Mouse (Mus musculus) embryonic facial prominence, embryonic 15.5 days (tissue): ENCODE data around the gene Fam25c. TPM values are rescaled to one million over a fixed set of nuclear protein-coding genes. Genes with fewer than 3 reads are reported as not detected.

Source experiments
- ATAC-seq: fragments of 200-750 bp; cut with Nextera tagmentation; 2 replicates; pipeline ENCODE4 v1.8.0; 2017; ENCODE audit warnings: low read depth, moderate TSS enrichment; ENCODE audit not compliant: insufficient number of reproducible peaks, low FRiP score, low TSS enrichment
- H3K27ac ChIP-seq: fragments of 300-500 bp; sonication (generic); replicated peaks from 2 replicates; pipeline ENCODE4 v1.5.1; 2015; ENCODE audit warnings: mild to moderate bottlenecking, inconsistent platforms
- H3K27me3 ChIP-seq: fragments of 300-500 bp; sonication (generic); 2 replicates; pipeline ENCODE4 v1.6.1; 2015; ENCODE audit warnings: inconsistent platforms
- H3K36me3 ChIP-seq: fragments of 300-500 bp; sonication (generic); 2 replicates; pipeline ENCODE4 v1.6.1; 2015; ENCODE audit warnings: mild to moderate bottlenecking, inconsistent platforms
- H3K4me1 ChIP-seq: fragments of 300-500 bp; sonication (generic); 2 replicates; pipeline ENCODE4 v1.6.1; 2015; ENCODE audit warnings: inconsistent platforms
- H3K4me2 ChIP-seq: fragments of 300-500 bp; sonication (generic); replicated peaks from 2 replicates; pipeline ENCODE4 v1.6.1; 2015; ENCODE audit warnings: mild to moderate bottlenecking, inconsistent platforms
- H3K4me3 ChIP-seq: fragments of 300-500 bp; sonication (generic); replicated peaks from 2 replicates; pipeline ENCODE4 v1.5.1; 2015; ENCODE audit warnings: mild to moderate bottlenecking, inconsistent platforms
- H3K9ac ChIP-seq: fragments of 300-500 bp; sonication (generic); 2 replicates; pipeline ENCODE4 v1.6.1; 2015; ENCODE audit warnings: inconsistent platforms
- H3K9me3 ChIP-seq: fragments of 300-500 bp; sonication (generic); replicated peaks from 2 replicates; pipeline ENCODE4 v1.6.1; 2016; ENCODE audit warnings: inconsistent platforms
- WGBS: fragments of 180-500 bp; shearing (Covaris S2); methylation state at CpG from one replicate; pipeline ENCODE4 v1.1.7; 2015; 5-methylcytosine and 5-hydroxymethylcytosine counted together
- polyA plus RNA-seq: library from polyadenylated mRNA; unstranded; fragments of >200 nt; fragmentation: Nextera tagmentation; extraction: Ambion mirVana; gene quantifications from 2 replicates; pipeline ENCODE4 v1.2.1, GENCODE M21; 2015

Gene Fam25c
- polyA plus RNA-seq, 1 experiment from 2014 or later: 154 TPM

DNA sequence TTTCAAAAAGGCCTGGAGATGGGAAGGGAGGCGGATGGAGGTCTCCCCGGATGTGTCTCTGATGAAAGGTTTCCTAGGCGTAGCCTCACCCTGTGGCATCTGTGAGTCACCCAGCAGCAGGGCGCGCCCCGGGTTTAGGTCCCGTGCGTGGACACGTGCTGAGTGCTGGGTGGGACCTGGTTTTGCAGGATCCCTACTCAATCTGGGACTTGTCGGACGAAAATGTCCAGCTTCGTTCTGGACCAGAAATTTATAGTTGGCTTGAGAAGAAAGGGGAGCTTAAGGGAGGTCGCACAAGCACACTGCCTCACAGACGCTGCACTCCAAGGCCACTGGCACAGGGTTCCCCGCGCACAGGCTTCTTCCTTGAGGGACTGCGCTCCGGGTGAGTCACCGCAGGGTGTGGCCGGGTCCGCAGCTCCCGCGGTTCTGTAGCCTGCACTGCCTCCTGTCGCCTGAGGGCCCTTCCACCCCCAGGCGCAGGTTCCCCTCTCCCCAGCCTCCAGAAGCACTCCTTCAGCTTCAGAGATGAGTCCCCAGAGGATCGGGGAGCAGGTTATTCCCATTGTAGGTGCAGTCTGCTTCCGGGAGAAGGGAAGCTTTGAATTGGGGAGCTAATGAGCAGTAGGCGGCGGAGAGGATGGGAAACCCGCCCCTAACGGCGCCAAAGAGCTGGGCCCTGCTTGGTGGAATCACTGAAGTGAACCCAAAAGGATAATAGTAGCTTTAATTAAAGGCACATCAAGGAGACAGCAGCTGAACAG, 8.4 kb upstream of the Fam25c start:
- H3K9me3 ChIP-seq: no peaks in the 10 kb centered on the region
- under 1% methylated on average over 32 of the region's 32 CpGs for WGBS
- peak overlapping the region; percentile 59 for H3K27ac ChIP-seq
- H3K4me2 ChIP-seq: peak overlapping the region; percentile 65
- H3K36me3 ChIP-seq: no peaks in the 10 kb centered on the region
- H3K4me1 ChIP-seq: peaks cover 18% of the 10 kb centered on the region
- H3K4me3 ChIP-seq: peak overlapping the region; percentile 40
- H3K27me3 ChIP-seq: no peaks in the 10 kb centered on the region; the same call in 1 of the 2 replicates
- H3K9ac ChIP-seq: peak overlapping the region; percentile 21; the same call in 1 of the 2 replicates
- ATAC-seq: peak; percentile 85

DNA sequence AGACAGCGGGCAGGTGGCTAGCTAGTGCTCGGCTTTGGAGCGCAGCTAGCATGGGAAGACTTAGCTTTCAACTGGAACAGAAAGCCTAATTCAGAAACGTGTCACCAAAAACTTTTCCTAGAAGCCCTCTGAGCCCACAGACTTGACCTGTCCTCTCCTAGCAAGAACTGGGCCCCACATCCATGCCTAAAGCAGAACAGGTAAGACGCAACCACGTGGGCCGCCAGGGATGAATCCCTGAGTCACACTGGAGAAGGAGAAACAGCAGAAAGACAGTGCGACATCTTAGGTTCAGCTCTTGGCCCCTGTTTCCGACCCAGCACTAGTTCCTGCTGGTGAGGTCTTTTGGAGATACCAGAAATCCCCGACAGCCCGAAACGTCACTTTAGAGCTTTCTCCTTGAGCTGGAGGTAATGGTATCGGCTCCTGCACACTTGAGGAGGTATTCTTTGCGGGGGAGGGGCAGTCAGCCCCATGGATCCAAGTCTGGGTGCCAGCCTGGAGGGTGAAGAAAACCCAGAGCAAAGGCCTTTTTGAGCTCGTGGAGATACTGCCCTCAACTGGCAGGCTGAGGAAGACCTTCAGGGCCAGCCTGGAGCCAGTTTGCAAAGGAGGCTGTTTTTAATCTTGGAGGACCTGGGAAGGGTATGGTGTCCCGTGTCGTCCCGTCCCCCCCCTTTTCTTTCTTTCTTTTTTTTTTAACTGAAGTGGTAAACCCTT, 7.7 kb upstream of the Fam25c start:
- Histone ChIP-seq H3K9ac (no peak overlapping the region), H3K27me3 (no peaks in the 10 kb centered on the region; the same call in 1 of the 2 replicates), H3K4me1 (peaks cover 18% of the 10 kb centered on the region), H3K4me2 (peak overlapping the region; percentile 65), H3K4me3 (peak overlapping the region; percentile 40), H3K27ac (0 out of 2 replicates have a peak overlapping the region, but pooled peaks have one; percentile 39), H3K36me3 (no peaks in the 10 kb centered on the region), H3K9me3 (no peaks in the 10 kb centered on the region)
- 29% methylated on average over 18 of the region's 18 CpGs for WGBS
- ATAC-seq: peak; percentile 44; the same call in 1 of the 2 replicates

DNA sequence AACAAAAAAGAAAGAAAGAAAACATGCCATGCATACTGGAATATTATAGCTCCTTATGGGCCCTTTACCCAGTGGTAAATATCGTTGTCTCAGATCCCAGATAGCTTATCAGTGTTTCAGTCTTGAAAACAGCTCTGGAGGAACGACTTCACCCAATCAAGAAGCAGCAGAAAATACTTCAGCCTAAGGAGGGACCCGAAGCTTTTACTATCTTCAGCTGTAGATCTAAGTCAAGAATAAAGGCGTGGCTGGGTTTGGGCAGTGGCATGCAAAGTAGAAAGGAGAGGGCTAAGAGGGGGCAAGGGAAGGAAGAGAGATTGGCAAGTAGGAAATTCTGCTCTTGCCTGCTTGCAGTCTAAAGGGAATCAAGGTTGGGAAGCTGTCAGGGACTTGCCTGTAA, 6.9 kb upstream of the Fam25c start:
- H3K27ac ChIP-seq: no peak overlapping the region
- ATAC-seq: no peak
- no peak overlapping the region for H3K9ac ChIP-seq
- no peaks in the 10 kb centered on the region; the same call in 1 of the 2 replicates for H3K27me3 ChIP-seq
- H3K4me2 ChIP-seq: no peak overlapping the region
- H3K4me3 ChIP-seq: no peak overlapping the region
- no peaks in the 10 kb centered on the region for H3K36me3 ChIP-seq
- 64% methylated on average over 4 of the region's 4 CpGs for WGBS
- peaks cover 18% of the 10 kb centered on the region for H3K4me1 ChIP-seq
- H3K9me3 ChIP-seq: no peaks in the 10 kb centered on the region

DNA sequence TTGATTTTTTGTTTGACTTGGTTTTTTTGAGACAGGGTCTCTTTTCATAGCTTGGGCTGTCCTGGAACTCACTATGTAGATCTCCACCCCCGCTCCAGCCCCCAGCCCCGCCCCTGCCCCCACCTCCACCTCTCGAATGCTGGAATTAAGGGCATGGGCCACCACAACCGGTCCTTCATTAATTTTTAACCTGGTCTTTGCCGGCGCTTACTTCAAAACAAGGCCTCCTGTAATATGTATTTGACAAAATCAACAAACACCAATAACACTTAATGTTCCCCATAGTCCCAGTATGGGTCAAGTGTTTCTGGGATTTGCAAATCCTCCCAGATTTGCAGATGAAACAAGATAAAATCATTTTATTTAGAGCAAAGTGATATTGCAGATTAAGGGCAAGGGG, 5.0 kb upstream of the Fam25c start:
- 53% methylated on average over 6 of the region's 6 CpGs for WGBS
- Histone ChIP-seq H3K4me1 (peaks cover 18% of the 10 kb centered on the region), H3K27me3 (no peaks in the 10 kb centered on the region; the same call in 1 of the 2 replicates), H3K9ac (no peak overlapping the region), H3K36me3 (no peaks in the 10 kb centered on the region), H3K9me3 (no peaks in the 10 kb centered on the region), H3K4me3 (no peak overlapping the region), H3K4me2 (no peak overlapping the region), H3K27ac (no peak overlapping the region)
- ATAC-seq: no peak

DNA sequence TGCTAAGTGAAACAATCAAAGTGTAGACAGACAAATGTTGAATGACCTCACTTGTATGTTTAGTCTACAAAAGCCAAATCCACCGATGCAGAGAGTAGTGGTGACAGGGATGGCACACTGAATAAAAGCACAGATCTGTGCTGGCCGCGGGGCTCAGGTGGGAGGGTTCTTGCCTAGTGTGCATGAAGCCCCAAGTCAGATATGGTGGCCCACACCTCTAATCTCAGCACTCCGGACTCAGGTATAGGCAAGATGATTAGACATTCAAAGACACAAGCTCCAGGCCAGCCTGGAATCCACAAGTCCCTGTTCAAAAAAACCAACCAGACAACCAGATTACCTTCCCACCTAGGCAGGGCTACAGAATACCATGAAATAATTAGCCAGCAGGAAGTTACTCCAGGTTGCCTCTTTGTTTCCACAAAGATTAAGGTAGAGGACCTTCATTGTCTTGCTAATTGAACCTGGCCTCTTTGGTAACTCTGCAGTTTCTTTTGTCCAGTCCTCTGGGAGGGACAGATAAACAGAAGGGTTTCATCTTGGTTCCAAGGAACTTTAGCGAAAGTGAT, 4.5 kb upstream of the Fam25c start:
- H3K9ac ChIP-seq: no peak overlapping the region
- H3K4me3 ChIP-seq: no peak overlapping the region
- H3K27me3 ChIP-seq: no peaks in the 10 kb centered on the region; the same call in 1 of the 2 replicates
- H3K27ac ChIP-seq: no peak overlapping the region
- no peaks in the 10 kb centered on the region for H3K36me3 ChIP-seq
- no peak overlapping the region for H3K4me2 ChIP-seq
- no peak for ATAC-seq
- peaks cover 18% of the 10 kb centered on the region for H3K4me1 ChIP-seq
- H3K9me3 ChIP-seq: no peaks in the 10 kb centered on the region
- WGBS: 33% methylated on average over 5 of the region's 5 CpGs

DNA sequence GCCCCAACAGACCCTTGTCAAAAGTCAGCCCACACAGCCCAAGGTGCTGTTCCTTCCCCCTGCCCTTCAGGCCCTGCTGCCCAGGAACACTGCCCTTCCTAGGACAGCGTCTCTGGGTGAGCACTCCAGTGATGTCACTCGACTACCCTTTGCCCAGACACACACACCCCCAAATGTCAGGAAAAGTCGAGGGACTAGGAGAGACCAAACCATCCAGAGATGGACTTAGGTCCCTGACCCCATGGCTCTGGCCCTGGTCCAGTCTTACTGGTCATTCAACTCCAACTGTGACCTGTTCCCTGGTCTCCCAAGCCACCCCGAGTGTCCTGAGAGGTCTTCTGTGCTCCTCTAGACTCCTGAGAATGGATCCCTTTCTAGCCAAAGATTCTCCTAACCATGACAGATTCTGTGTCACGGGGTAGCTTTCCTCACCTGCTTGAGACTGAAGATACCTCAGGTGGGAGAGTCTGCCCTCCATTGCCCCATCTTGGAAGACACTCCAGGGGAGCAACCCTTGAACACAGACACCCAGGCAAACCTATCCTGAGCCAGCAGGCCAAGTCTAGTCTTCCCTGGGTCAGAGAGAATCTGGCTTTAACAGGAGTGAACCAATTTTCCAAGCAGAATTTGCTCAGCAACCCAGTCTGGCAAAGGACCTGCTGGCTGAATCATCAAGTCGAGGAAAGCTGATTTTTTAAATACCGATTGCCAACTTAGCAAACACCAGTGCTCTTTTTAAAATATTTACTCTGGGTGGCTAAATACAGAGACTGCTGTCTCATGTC, 2.6 kb upstream of the Fam25c start:
- Histone ChIP-seq H3K9me3 (no peaks in the 10 kb centered on the region), H3K4me1 (0 out of 2 replicates have a peak, but pooled peaks cover 2% of the 10 kb centered on the region), H3K27me3 (no peaks in the 10 kb centered on the region; the same call in 1 of the 2 replicates), H3K27ac (no peak overlapping the region), H3K4me2 (no peak overlapping the region), H3K36me3 (no peaks in the 10 kb centered on the region), H3K9ac (no peak overlapping the region), H3K4me3 (no peak overlapping the region)
- ATAC-seq: no peak
- WGBS: 79% methylated on average over 7 of the region's 7 CpGs

DNA sequence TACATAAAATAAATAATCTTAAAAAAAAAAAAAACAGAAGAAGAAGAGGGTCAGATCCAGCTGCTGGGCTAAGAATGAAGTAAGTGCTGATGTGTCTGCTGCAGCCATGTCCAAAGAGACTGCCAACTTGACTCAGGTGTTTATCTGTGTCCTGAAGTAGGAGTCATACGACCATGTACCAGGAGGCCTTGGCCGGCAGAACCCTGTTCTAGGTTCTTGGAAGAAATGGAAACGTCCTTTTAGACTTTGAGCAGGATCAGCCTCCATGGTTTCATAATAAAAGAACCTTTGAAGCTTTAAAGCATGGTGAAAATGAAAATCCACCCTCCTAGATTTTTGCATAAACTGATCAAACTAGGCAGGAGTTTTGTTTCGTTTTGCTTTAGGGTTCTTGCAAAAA, 777 bp downstream of the Fam25c start:
- H3K4me1 ChIP-seq: no peaks in the 10 kb centered on the region
- 75% methylated on average over 4 of the region's 4 CpGs for WGBS
- no peaks in the 10 kb centered on the region for H3K36me3 ChIP-seq
- H3K4me2 ChIP-seq: no peak overlapping the region
- no peak overlapping the region for H3K27ac ChIP-seq
- H3K27me3 ChIP-seq: no peaks in the 10 kb centered on the region; the same call in 1 of the 2 replicates
- H3K9me3 ChIP-seq: no peaks in the 10 kb centered on the region
- no peak for ATAC-seq
- H3K9ac ChIP-seq: no peak overlapping the region
- no peak overlapping the region for H3K4me3 ChIP-seq

DNA sequence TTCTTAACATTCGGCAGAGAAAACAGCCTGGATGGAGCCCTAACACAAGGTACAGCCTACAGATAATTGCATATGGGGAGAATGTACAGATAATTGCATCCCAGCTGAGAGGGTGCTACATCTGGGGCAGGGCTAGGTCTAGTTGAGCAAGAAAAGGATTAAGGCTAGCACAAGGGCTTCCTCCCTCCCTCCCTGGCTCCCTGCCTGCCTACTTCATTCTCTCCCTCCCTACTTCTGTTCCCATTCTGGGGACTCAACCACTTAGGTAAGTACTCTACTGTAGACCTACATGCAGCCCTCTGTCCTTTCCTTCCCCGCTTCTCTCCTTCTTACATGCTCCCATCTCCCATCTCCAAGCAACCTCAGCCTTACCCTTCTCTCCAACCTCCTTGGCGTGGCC, 1.9 kb downstream of the Fam25c start:
- H3K4me3 ChIP-seq: no peak overlapping the region
- H3K4me2 ChIP-seq: no peak overlapping the region
- H3K4me1 ChIP-seq: no peaks in the 10 kb centered on the region
- no peaks in the 10 kb centered on the region for H3K9me3 ChIP-seq
- H3K36me3 ChIP-seq: no peaks in the 10 kb centered on the region
- no peaks in the 10 kb centered on the region for H3K27me3 ChIP-seq
- no peak overlapping the region for H3K27ac ChIP-seq
- no peak overlapping the region for H3K9ac ChIP-seq
- ATAC-seq: no peak
- 87% methylated on average over 3 of the region's 3 CpGs for WGBS

DNA sequence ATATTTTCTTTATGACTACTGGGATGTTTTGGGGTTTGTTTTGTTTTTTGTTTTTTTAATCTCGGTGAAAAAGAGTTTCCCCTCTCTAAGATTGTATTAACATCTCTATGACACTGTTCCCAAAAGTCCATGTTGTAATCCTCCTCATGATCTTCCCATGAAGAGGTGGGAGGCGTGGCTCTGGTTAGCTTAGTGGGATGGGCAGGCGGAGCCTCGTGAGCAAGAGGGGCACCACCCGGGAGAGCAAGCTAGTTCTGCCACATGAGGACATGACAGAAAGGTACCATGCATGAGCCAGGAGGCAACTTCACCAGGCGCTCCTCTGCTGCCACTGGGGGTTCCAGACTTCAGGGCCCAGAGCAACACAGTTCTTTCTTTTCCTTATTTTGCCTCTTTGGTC, 2.7 kb downstream of the Fam25c start:
- WGBS: 58% methylated on average over 6 of the region's 6 CpGs
- Histone ChIP-seq H3K4me2 (no peak overlapping the region), H3K9me3 (no peaks in the 10 kb centered on the region), H3K27ac (no peak overlapping the region), H3K36me3 (no peaks in the 10 kb centered on the region), H3K27me3 (no peaks in the 10 kb centered on the region), H3K9ac (no peak overlapping the region), H3K4me1 (no peaks in the 10 kb centered on the region), H3K4me3 (no peak overlapping the region)
- no peak for ATAC-seq

DNA sequence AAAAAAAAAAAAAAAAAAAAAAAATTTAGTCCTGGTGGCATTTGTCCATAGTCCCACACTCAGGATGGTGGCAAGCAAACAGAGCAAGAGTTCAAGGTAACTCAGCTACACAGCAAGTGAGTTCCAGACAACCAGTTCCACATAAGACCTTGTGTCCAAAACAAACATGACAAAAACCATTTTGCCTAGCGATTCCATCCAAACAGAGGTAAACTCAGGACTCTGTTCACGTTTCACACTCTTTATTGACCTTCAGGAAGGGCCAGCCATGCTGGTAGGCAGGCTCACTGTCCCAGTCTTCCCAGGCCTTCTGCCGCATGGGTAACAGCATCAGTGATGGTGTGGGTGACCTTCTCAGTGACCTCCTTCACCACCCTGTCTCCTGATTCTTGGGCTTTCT, 3.6 kb downstream of the Fam25c start:
- no peak overlapping the region for H3K4me3 ChIP-seq
- WGBS: 68% methylated on average over 3 of the region's 3 CpGs
- H3K27me3 ChIP-seq: no peaks in the 10 kb centered on the region
- H3K27ac ChIP-seq: no peak overlapping the region
- no peak overlapping the region for H3K4me2 ChIP-seq
- no peaks in the 10 kb centered on the region for H3K36me3 ChIP-seq
- no peaks in the 10 kb centered on the region for H3K9me3 ChIP-seq
- ATAC-seq: no peak
- H3K9ac ChIP-seq: no peak overlapping the region
- no peaks in the 10 kb centered on the region for H3K4me1 ChIP-seq
